Mouse (Mus musculus): Measurements from ENCODE around the gene Adam12. TPM values are rescaled to one million over a fixed set of nuclear protein-coding genes. Genes with fewer than 3 reads are reported as not detected.

Adam12 gene
- polyA plus RNA-seq, 1 experiment from 2014 or later = 7.0 TPM

DNA sequence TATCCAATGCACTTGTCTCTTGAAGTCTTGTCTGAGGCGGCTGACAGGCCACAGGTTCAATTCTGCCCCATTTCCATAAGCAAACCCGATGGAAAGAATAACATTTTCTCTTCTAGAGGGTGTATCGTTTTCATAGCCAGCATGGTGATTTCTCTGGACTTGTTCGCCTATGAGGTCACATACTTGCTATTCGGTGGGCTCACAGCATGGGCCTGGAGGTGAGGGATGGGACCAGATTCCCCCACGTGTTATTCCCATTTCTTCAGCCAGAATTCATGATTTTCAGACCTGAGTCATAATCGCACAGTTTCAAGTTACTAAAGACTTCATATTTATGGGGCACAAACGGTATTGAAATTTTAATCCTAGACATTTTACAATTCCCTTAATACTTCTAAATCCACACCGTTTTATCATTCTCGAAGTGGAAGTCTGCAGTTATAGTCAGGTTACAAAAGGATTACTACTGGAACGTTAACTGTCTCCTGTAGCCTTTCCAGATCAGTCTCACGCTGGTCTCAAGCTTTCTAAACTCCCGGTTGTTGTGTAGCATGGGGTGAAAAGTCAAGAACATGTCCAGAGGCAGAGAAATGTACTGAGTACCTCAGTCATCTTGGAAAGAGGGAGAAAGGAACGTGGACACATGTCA lies 58.4 kb downstream of the Adam12 start:
- Histone ChIP-seq H3K27me3 (ENCODE audit: control insufficient read depth, insufficient read depth, low read length) (no peaks in the 10 kb centered on the region), H3K9ac (ENCODE audit: low read depth, low read length) (no peak overlapping the region), H3K4me1 (ENCODE audit: control insufficient read depth, insufficient read depth, low read length) (no peaks in the 10 kb centered on the region), H3K36me3 (ENCODE audit: control insufficient read depth, insufficient read depth, low read length) (no peaks in the 10 kb centered on the region), H3K4me3 (ENCODE audit: low read length) (no peak overlapping the region), H3K27ac (ENCODE audit: low read depth, low read length) (no peak overlapping the region), H3K4me2 (replicated peaks; ENCODE audit: low read depth, low read length) (no peak overlapping the region), H3K9me3 (ENCODE audit: control insufficient read depth, low read length) (no peaks in the 10 kb centered on the region)
- WGBS = 83% methylated on average over 14 of the region's 14 CpGs
- no peak for ATAC-seq (ENCODE audit: low FRiP score, low TSS enrichment)

GRCm38 (mm10) chr7:134170180-134170910 lies 61.6 kb downstream of the Adam12 start:
- 86% methylated on average over 9 of the region's 9 CpGs for WGBS
- no peaks in the 10 kb centered on the region for H3K27me3 ChIP-seq (ENCODE audit: control insufficient read depth, insufficient read depth, low read length)
- no peaks in the 10 kb centered on the region for H3K36me3 ChIP-seq (ENCODE audit: control insufficient read depth, insufficient read depth, low read length)
- H3K9ac ChIP-seq (ENCODE audit: low read depth, low read length) = no peak overlapping the region
- H3K4me1 ChIP-seq (ENCODE audit: control insufficient read depth, insufficient read depth, low read length) = peaks cover 9% of the 10 kb centered on the region
- no peak overlapping the region for H3K4me2 ChIP-seq (replicated peaks; ENCODE audit: low read depth, low read length)
- H3K4me3 ChIP-seq (ENCODE audit: low read length) = no peak overlapping the region
- no peaks in the 10 kb centered on the region for H3K9me3 ChIP-seq (ENCODE audit: control insufficient read depth, low read length)
- no peak for ATAC-seq (ENCODE audit: low FRiP score, low TSS enrichment)
- no peak overlapping the region for H3K27ac ChIP-seq (ENCODE audit: low read depth, low read length)

DNA sequence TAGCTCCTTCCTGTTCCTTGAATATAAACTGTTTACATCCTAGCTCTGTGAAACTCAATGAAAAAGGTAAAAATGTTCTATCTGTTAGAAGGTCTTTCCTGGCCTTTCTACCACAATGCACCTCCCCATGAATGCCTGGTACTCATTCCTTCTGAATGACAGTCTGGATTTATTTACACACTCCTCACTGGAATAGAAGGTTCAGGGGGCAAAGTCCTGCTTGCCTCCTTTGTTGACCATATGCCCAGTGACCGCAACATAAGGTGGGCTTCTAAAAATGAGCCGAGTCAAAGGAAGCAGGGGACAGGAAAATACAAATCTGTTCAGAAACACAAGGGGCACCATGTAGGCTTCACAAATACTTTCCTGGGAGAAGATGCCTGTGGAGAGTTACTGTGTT lies 62.2 kb downstream of the Adam12 start:
- no peak overlapping the region for H3K4me3 ChIP-seq (ENCODE audit: low read length)
- ATAC-seq (ENCODE audit: low FRiP score, low TSS enrichment) = no peak
- H3K4me2 ChIP-seq (replicated peaks; ENCODE audit: low read depth, low read length) = no peak overlapping the region
- no peaks in the 10 kb centered on the region for H3K9me3 ChIP-seq (ENCODE audit: control insufficient read depth, low read length)
- no peak overlapping the region for H3K27ac ChIP-seq (ENCODE audit: low read depth, low read length)
- H3K4me1 ChIP-seq (ENCODE audit: control insufficient read depth, insufficient read depth, low read length) = peaks cover 9% of the 10 kb centered on the region
- WGBS = 71% methylated on average over 2 of the region's 2 CpGs
- no peaks in the 10 kb centered on the region for H3K27me3 ChIP-seq (ENCODE audit: control insufficient read depth, insufficient read depth, low read length)
- H3K36me3 ChIP-seq (ENCODE audit: control insufficient read depth, insufficient read depth, low read length) = no peaks in the 10 kb centered on the region
- H3K9ac ChIP-seq (ENCODE audit: low read depth, low read length) = no peak overlapping the region

DNA sequence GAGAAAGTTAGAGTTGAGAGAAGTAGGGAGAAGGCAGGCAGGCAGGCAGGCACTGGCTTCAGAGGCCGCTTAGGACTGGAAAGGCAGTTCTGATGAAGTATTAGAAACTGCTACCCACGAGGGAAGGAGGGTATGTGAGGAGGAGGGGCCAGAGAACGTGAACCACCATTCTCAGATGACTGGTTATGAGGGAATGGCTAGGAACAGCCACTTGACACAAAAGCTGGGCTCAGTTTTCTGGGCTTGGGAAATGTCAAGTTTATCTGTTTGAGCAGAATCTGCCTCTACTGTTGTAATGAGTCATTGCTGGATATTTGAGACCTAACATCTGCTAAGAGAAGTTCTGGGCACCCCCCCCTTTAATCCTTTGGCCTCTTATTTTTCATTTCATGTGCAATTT lies 64.4 kb downstream of the Adam12 start:
- H3K9me3 ChIP-seq (ENCODE audit: control insufficient read depth, low read length) = no peaks in the 10 kb centered on the region
- H3K4me2 ChIP-seq (replicated peaks; ENCODE audit: low read depth, low read length) = no peak overlapping the region
- H3K9ac ChIP-seq (ENCODE audit: low read depth, low read length) = no peak overlapping the region
- H3K4me3 ChIP-seq (ENCODE audit: low read length) = no peak overlapping the region
- H3K27me3 ChIP-seq (ENCODE audit: control insufficient read depth, insufficient read depth, low read length) = no peaks in the 10 kb centered on the region
- H3K36me3 ChIP-seq (ENCODE audit: control insufficient read depth, insufficient read depth, low read length) = no peaks in the 10 kb centered on the region
- WGBS = 19% methylated on average over 3 of the region's 3 CpGs
- 0 out of 2 replicates have a peak, but pooled peaks have one; percentile 35 for ATAC-seq (ENCODE audit: low FRiP score, low TSS enrichment)
- peaks cover 9% of the 10 kb centered on the region for H3K4me1 ChIP-seq (ENCODE audit: control insufficient read depth, insufficient read depth, low read length)
- no peak overlapping the region for H3K27ac ChIP-seq (ENCODE audit: low read depth, low read length)

GRCm38 (mm10) chr7:134163751-134164150 lies 68.2 kb downstream of the Adam12 start:
- Histone ChIP-seq H3K4me2 (replicated peaks; ENCODE audit: low read depth, low read length) (no peak overlapping the region), H3K27ac (ENCODE audit: low read depth, low read length) (no peak overlapping the region), H3K4me1 (ENCODE audit: control insufficient read depth, insufficient read depth, low read length) (peaks cover 9% of the 10 kb centered on the region), H3K9me3 (ENCODE audit: control insufficient read depth, low read length) (no peaks in the 10 kb centered on the region), H3K9ac (ENCODE audit: low read depth, low read length) (no peak overlapping the region), H3K36me3 (ENCODE audit: control insufficient read depth, insufficient read depth, low read length) (no peaks in the 10 kb centered on the region), H3K27me3 (ENCODE audit: control insufficient read depth, insufficient read depth, low read length) (no peaks in the 10 kb centered on the region), H3K4me3 (ENCODE audit: low read length) (no peak overlapping the region)
- 95% methylated on average over 2 of the region's 2 CpGs for WGBS
- ATAC-seq (ENCODE audit: low FRiP score, low TSS enrichment) = no peak

- no peak overlapping the region for H3K4me3 ChIP-seq (ENCODE audit: low read length)
- H3K27me3 ChIP-seq (ENCODE audit: control insufficient read depth, insufficient read depth, low read length) = no peaks in the 10 kb centered on the region
- peaks cover 6% of the 10 kb centered on the region for H3K4me1 ChIP-seq (ENCODE audit: control insufficient read depth, insufficient read depth, low read length)
- no peak overlapping the region for H3K27ac ChIP-seq (ENCODE audit: low read depth, low read length)
- ATAC-seq (ENCODE audit: low FRiP score, low TSS enrichment) = no peak
- no peaks in the 10 kb centered on the region for H3K36me3 ChIP-seq (ENCODE audit: control insufficient read depth, insufficient read depth, low read length)
- H3K9me3 ChIP-seq (ENCODE audit: control insufficient read depth, low read length) = no peaks in the 10 kb centered on the region
- 63% methylated on average over 6 of the region's 6 CpGs for WGBS
- H3K9ac ChIP-seq (ENCODE audit: low read depth, low read length) = no peak overlapping the region
- no peak overlapping the region for H3K4me2 ChIP-seq (replicated peaks; ENCODE audit: low read depth, low read length)
Observed at GRCm38 (mm10) chr7:134162886-134163285, 69.1 kb downstream of the Adam12 start.

GRCm38 (mm10) chr7:134159608-134160007 lies 72.3 kb downstream of the Adam12 start:
- no peaks in the 10 kb centered on the region for H3K9me3 ChIP-seq (ENCODE audit: control insufficient read depth, low read length)
- no peak overlapping the region for H3K27ac ChIP-seq (ENCODE audit: low read depth, low read length)
- WGBS = 83% methylated on average over 7 of the region's 7 CpGs
- H3K36me3 ChIP-seq (ENCODE audit: control insufficient read depth, insufficient read depth, low read length) = no peaks in the 10 kb centered on the region
- H3K4me3 ChIP-seq (ENCODE audit: low read length) = no peak overlapping the region
- no peaks in the 10 kb centered on the region for H3K27me3 ChIP-seq (ENCODE audit: control insufficient read depth, insufficient read depth, low read length)
- no peaks in the 10 kb centered on the region for H3K4me1 ChIP-seq (ENCODE audit: control insufficient read depth, insufficient read depth, low read length)
- H3K4me2 ChIP-seq (replicated peaks; ENCODE audit: low read depth, low read length) = no peak overlapping the region
- H3K9ac ChIP-seq (ENCODE audit: low read depth, low read length) = no peak overlapping the region
- no peak for ATAC-seq (ENCODE audit: low FRiP score, low TSS enrichment)

DNA sequence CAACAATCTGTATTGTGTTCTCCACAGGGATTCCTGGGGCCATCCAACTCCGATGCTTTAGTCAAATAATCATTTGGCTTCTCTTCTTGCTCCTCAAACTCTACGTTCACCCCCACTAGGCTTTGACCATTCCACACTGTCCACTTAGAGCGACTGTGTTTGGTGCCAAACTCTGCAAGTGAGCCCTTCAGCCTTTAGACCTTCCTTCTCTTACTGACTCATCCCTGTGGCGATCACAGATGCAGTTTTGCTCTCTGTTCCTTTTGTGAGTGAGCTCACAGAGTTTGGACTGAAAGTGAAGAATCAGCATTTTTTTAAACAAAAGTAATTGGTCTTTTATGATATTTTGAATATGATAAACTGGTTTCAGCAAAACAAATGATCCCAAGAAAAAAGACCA lies 80.6 kb downstream of the Adam12 start:
- Histone ChIP-seq H3K9ac (ENCODE audit: low read depth, low read length) (no peak overlapping the region), H3K4me2 (replicated peaks; ENCODE audit: low read depth, low read length) (no peak overlapping the region), H3K4me3 (ENCODE audit: low read length) (no peak overlapping the region), H3K9me3 (ENCODE audit: control insufficient read depth, low read length) (no peaks in the 10 kb centered on the region), H3K36me3 (ENCODE audit: control insufficient read depth, insufficient read depth, low read length) (no peaks in the 10 kb centered on the region), H3K27ac (ENCODE audit: low read depth, low read length) (no peak overlapping the region), H3K4me1 (ENCODE audit: control insufficient read depth, insufficient read depth, low read length) (no peaks in the 10 kb centered on the region), H3K27me3 (ENCODE audit: control insufficient read depth, insufficient read depth, low read length) (no peaks in the 10 kb centered on the region)
- no peak for ATAC-seq (ENCODE audit: low FRiP score, low TSS enrichment)
- 80% methylated on average over 4 of the region's 4 CpGs for WGBS

- H3K9me3 ChIP-seq (ENCODE audit: control insufficient read depth, low read length) = no peaks in the 10 kb centered on the region
- no peak for ATAC-seq (ENCODE audit: low FRiP score, low TSS enrichment)
- H3K4me2 ChIP-seq (replicated peaks; ENCODE audit: low read depth, low read length) = no peak overlapping the region
- H3K36me3 ChIP-seq (ENCODE audit: control insufficient read depth, insufficient read depth, low read length) = no peaks in the 10 kb centered on the region
- no peak overlapping the region for H3K4me3 ChIP-seq (ENCODE audit: low read length)
- no peak overlapping the region for H3K27ac ChIP-seq (ENCODE audit: low read depth, low read length)
- WGBS = 69% methylated on average over 8 of the region's 8 CpGs
- no peaks in the 10 kb centered on the region for H3K27me3 ChIP-seq (ENCODE audit: control insufficient read depth, insufficient read depth, low read length)
- no peaks in the 10 kb centered on the region for H3K4me1 ChIP-seq (ENCODE audit: control insufficient read depth, insufficient read depth, low read length)
- H3K9ac ChIP-seq (ENCODE audit: low read depth, low read length) = no peak overlapping the region
Observed at GRCm38 (mm10) chr7:134150305-134150704, 81.6 kb downstream of the Adam12 start.
